ENCODE assay signal across 15 mouse cellular contexts in the genomic region with DNA sequence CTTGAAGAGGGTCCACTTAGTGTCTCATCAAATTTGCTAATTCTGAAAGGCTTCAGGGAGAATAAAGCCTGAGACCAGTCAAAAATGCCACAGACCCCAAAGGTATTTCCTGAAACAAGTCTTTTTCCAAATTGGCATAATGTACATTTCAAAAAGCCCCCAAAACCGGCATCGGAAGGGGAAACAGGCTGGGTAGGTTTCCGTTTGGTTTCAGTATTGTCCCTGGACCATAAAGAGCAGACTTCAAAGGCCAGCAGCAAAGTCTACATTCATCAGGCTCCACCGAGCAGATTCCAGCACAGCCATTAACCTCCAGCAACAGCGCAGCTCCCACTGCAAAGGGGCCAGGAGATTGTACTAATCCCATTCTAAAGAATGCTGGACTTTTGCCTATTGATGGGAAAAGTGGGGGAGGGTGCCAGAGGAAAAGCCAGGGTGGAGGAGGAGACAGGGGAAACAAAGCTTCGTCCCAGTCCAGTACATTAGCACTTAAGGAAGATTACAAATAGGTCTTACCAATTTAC. TPM values are rescaled to one million over a fixed set of nuclear protein-coding genes. Genes with fewer than 3 reads are reported as not detected.
DNase-seq lines count a peak whose midpoint lies in the region; ATAC-seq and TF ChIP-seq lines count a peak whose summit lies in the region.
"Had no signal": no experiment of that assay in that cellular context is flagged by ENCODE, and none has a peak within 500 bp of the region (broad histone marks: within the 10 kb centered on the region; RNA-seq: fewer than 3 reads in every experiment).

No protein-coding gene starts in this region.

- ATAC-seq in forebrain, embryonic 11.5 days (replicated peaks; ENCODE audit: low FRiP score), result peak; percentile 75
- ATAC-seq in forebrain, embryonic 16.5 days, result no peak
- ATAC-seq in kidney, postnatal 0 days (replicated peaks; ENCODE audit: low FRiP score, low read depth), result no peak
- peak; percentile 25; the same call in 1 of the 2 replicates for ATAC-seq in midbrain, embryonic 13.5 days

- TF ChIP-seq POLR2A in cerebellum, adult 2 months (IDR thresholded peaks at IDR 0.05; ENCODE audit: borderline replicate concordance, insufficient read depth, low read length), result no peak

- no peak overlapping the region for H3K4me3 ChIP-seq in forebrain, embryonic 11.5 days (ENCODE audit: low read depth, low read length)
- H3K4me3 ChIP-seq in forebrain, embryonic 16.5 days (replicated peaks; ENCODE audit: low read length), result no peak overlapping the region
- H3K4me3 ChIP-seq in kidney, postnatal 0 days (replicated peaks; ENCODE audit: low read depth, low read length), result no peak overlapping the region
- H3K4me3 ChIP-seq in midbrain, embryonic 13.5 days (replicated peaks), result no peak overlapping the region
- no peak overlapping the region for H3K4me3 ChIP-seq in cerebellum, adult 2 months (replicated peaks; ENCODE audit: insufficient read depth, low read depth, low read length)
- H3K4me3 ChIP-seq: heart, embryonic 10.5 days; megakaryocyte, embryonic 14.5 days; neural tube, embryonic 12.5 days had no signal

- H3K4me2 ChIP-seq in forebrain, embryonic 11.5 days (ENCODE audit: low read depth, low read length, severe bottlenecking), result 0 out of 2 replicates have a peak overlapping the region, but pooled peaks have one; percentile 2
- H3K4me2 ChIP-seq in forebrain, embryonic 16.5 days (ENCODE audit: low read length), result no peak overlapping the region
- no peak overlapping the region for H3K4me2 ChIP-seq in kidney, postnatal 0 days (ENCODE audit: low read length)
- no peak overlapping the region for H3K4me2 ChIP-seq in midbrain, embryonic 13.5 days (replicated peaks)
- H3K4me2 ChIP-seq: neural tube, embryonic 12.5 days had no signal

- H3K27me3 ChIP-seq in forebrain, embryonic 11.5 days (ENCODE audit: control insufficient read depth, insufficient read depth, low read length), result no peaks in the 10 kb centered on the region
- H3K27me3 ChIP-seq in forebrain, embryonic 16.5 days (replicated peaks; ENCODE audit: control insufficient read depth, insufficient read depth, low read length), result no peaks in the 10 kb centered on the region
- no peaks in the 10 kb centered on the region for H3K27me3 ChIP-seq in kidney, postnatal 0 days (ENCODE audit: insufficient read depth, low read length)
- no peaks in the 10 kb centered on the region for H3K27me3 ChIP-seq in midbrain, embryonic 13.5 days
- no peaks in the 10 kb centered on the region for H3K27me3 ChIP-seq in cerebellum, adult 2 months (ENCODE audit: control insufficient read depth, insufficient read depth, low read length)

- DNase-seq in forebrain, embryonic 11.5 days (ENCODE audit: low spot score), result no peak
- peak; percentile 63 for DNase-seq in kidney, postnatal 0 days (ENCODE audit: low spot score)
- no peak for DNase-seq in kidney, postnatal 36 days
- peak; percentile 63 for DNase-seq in Muller cell, postnatal 12 days (ENCODE audit: inconsistent ontology term)
- no peak for DNase-seq in cerebellum, adult 2 months
- DNase-seq in ovary, postnatal 36 days (ENCODE audit: low spot score), result no peak
- DNase-seq: adrenal gland, postnatal 10 days; cerebellum, postnatal 14 days; layer of hippocampus, adult 9-11 months; thymus, postnatal 4 days had no signal

- peak overlapping the region; percentile 70 for H3K27ac ChIP-seq in forebrain, embryonic 11.5 days (ENCODE audit: low read depth, low read length)
- no peak overlapping the region for H3K27ac ChIP-seq in forebrain, embryonic 16.5 days (ENCODE audit: low read length)
- H3K27ac ChIP-seq in kidney, postnatal 0 days, result peak overlapping the region; percentile 25
- H3K27ac ChIP-seq in midbrain, embryonic 13.5 days, result no peak overlapping the region
- no peak overlapping the region for H3K27ac ChIP-seq in cerebellum, adult 2 months (ENCODE audit: insufficient read depth, low read length)
- H3K27ac ChIP-seq: heart, embryonic 10.5 days; neural tube, embryonic 12.5 days had no signal

- no peak for TF ChIP-seq CTCF in kidney, postnatal 0 days (IDR thresholded peaks at IDR 0.05; ENCODE audit: low read depth)
- no peak for TF ChIP-seq CTCF in cerebellum, adult 2 months (IDR thresholded peaks at IDR 0.05; ENCODE audit: borderline replicate concordance, insufficient read depth, low read depth, low read length)

- peaks cover 36% of the 10 kb centered on the region for H3K4me1 ChIP-seq in forebrain, embryonic 11.5 days (replicated peaks; ENCODE audit: control insufficient read depth, insufficient read depth, low read length)
- H3K4me1 ChIP-seq in forebrain, embryonic 16.5 days (replicated peaks; ENCODE audit: control insufficient read depth, insufficient read depth, low read length), result peaks cover 5% of the 10 kb centered on the region; the same call in 1 of the 2 replicates
- peaks cover 28% of the 10 kb centered on the region; the same call in 1 of the 2 replicates for H3K4me1 ChIP-seq in kidney, postnatal 0 days (replicated peaks; ENCODE audit: insufficient read depth, low read length)
- H3K4me1 ChIP-seq in midbrain, embryonic 13.5 days (replicated peaks), result peaks cover 66% of the 10 kb centered on the region
- no peaks in the 10 kb centered on the region; the same call in 1 of the 2 replicates for H3K4me1 ChIP-seq in cerebellum, adult 2 months (ENCODE audit: control insufficient read depth, insufficient read depth, low read length)
- H3K4me1 ChIP-seq: megakaryocyte, embryonic 14.5 days had no signal

- WGBS in forebrain, embryonic 11.5 days, result 7% methylated on average over 6 of the region's 6 CpGs
- whole genome bisulfite sequencing in forebrain, embryonic 16.5 days, result 7% methylated on average over 6 of the region's 6 CpGs
- WGBS in kidney, postnatal 0 days, result 20% methylated on average over 6 of the region's 6 CpGs
- WGBS in midbrain, embryonic 13.5 days, result 5% methylated on average over 6 of the region's 6 CpGs
- WGBS in cerebellum, adult 2 months, result 67% methylated on average over 6 of the region's 6 CpGs

- no peaks in the 10 kb centered on the region for H3K9me3 ChIP-seq in forebrain, embryonic 11.5 days (ENCODE audit: control insufficient read depth, low read length)
- no peaks in the 10 kb centered on the region for H3K9me3 ChIP-seq in forebrain, embryonic 16.5 days (ENCODE audit: control insufficient read depth, low read length)
- H3K9me3 ChIP-seq in kidney, postnatal 0 days (replicated peaks; ENCODE audit: low read length), result no peaks in the 10 kb centered on the region
- no peaks in the 10 kb centered on the region for H3K9me3 ChIP-seq in midbrain, embryonic 13.5 days
- H3K9me3 ChIP-seq: heart, embryonic 10.5 days; neural tube, embryonic 12.5 days had no signal

- peaks cover 5% of the 10 kb centered on the region for H3K36me3 ChIP-seq in forebrain, embryonic 11.5 days (ENCODE audit: control insufficient read depth, insufficient read depth, low read length)
- H3K36me3 ChIP-seq in forebrain, embryonic 16.5 days (ENCODE audit: control insufficient read depth, insufficient read depth), result no peaks in the 10 kb centered on the region
- peaks cover 34% of the 10 kb centered on the region for H3K36me3 ChIP-seq in kidney, postnatal 0 days (ENCODE audit: insufficient read depth, low read length)
- H3K36me3 ChIP-seq in midbrain, embryonic 13.5 days, result peaks cover 16% of the 10 kb centered on the region

- H3K9ac ChIP-seq in forebrain, embryonic 11.5 days (ENCODE audit: low read length), result no peak overlapping the region
- H3K9ac ChIP-seq in forebrain, embryonic 16.5 days (replicated peaks; ENCODE audit: low read depth, low read length), result no peak overlapping the region
- H3K9ac ChIP-seq in kidney, postnatal 0 days (ENCODE audit: low read depth, low read length), result no peak overlapping the region
- H3K9ac ChIP-seq in midbrain, embryonic 13.5 days (replicated peaks), result no peak overlapping the region
- H3K9ac ChIP-seq: neural tube, embryonic 12.5 days had no signal

RNA-seq across cellular contexts. Expression of a gene that starts 17.2 kb away (rescaled TPM):
- polyA plus RNA-seq in forebrain, embryonic 11.5 days (2014; fragmentation: Nextera tagmentation; extraction: Ambion mirVana), result 19.6 and 20.6 TPM in 2 replicates
- polyA plus RNA-seq in forebrain, embryonic 16.5 days (2015; fragmentation: Nextera tagmentation; extraction: Ambion mirVana), result 8.9 and 12.4 TPM in 2 replicates
- 44.6 and 47.6 TPM in 2 replicates for polyA plus RNA-seq in kidney, postnatal 0 days (2015; fragmentation: Nextera tagmentation; extraction: Ambion mirVana)
- polyA plus RNA-seq in midbrain, embryonic 13.5 days (2015; fragmentation: Nextera tagmentation; extraction: Ambion mirVana), result 22.1 and 27.4 TPM in 2 replicates
- 2.4 and 3.1 TPM in 2 replicates for polyA plus RNA-seq in cerebellum, adult 2 months (2012; rRNA removed)

Comparison
In these comparisons a context has a peak if more than half of its experiments do, and no peak if none do; other contexts are left out.
1. ATAC-seq: peak in forebrain, embryonic 11.5 days (single experiment) and midbrain, embryonic 13.5 days (single experiment); none in forebrain, embryonic 16.5 days (single experiment) and kidney, postnatal 0 days (single experiment).
2. DNase-seq: peak in kidney, postnatal 0 days (single experiment) and Muller cell, postnatal 12 days (single experiment); none in forebrain, embryonic 11.5 days (single experiment), kidney, postnatal 36 days (0 of 2), cerebellum, adult 2 months (0 of 2) and ovary, postnatal 36 days (single experiment).
3. H3K27ac ChIP-seq: peak in forebrain, embryonic 11.5 days (single experiment) and kidney, postnatal 0 days (single experiment); none in forebrain, embryonic 16.5 days (single experiment), midbrain, embryonic 13.5 days (single experiment) and cerebellum, adult 2 months (single experiment).